Mouse (Mus musculus): ENCODE measurements at regions not wholly inside any gene's neighbourhood (a gene's known extent, or its start where the extent isn't known, plus 50 kb on each side); places are given as distances from the start of the nearest gene placed in this dataset.

DNA sequence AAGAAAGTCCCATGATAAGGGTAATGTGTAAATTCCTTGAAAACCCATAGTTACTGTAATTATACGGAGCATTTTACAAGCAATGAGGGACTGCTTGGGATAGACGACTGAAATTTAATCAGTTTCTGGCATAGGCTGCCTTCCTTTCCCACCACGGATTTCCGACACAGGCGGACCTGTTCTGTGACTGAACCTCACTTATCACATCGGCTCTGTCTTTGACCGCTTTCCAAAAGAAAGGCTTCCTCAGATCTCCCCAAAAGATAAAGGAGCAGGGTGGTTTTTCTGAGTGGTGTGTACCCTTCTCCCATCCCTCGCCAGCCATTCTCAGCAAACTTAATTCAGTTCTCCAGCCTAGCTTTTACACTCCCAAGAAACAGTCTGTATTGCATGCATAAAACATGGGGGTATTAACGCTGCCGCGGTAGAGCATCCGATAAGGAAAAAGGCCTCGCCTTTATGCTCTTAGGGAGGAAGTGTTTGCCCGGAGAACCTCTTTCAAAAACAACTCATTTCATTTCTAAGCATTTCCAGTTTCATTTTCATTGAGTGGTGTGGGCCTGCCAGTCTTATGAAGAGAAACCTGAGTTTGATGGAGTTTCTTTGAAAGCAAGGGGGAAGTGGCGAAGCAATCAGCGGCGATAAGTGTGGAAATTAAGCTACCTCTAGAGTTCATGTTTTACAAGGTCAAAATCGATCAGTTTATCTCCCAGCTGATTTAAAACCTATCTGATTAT lies 435.8 kb upstream of the Adgrl2 start:
- DNase-seq (ENCODE audit: low spot score), result peak; percentile 7

DNA sequence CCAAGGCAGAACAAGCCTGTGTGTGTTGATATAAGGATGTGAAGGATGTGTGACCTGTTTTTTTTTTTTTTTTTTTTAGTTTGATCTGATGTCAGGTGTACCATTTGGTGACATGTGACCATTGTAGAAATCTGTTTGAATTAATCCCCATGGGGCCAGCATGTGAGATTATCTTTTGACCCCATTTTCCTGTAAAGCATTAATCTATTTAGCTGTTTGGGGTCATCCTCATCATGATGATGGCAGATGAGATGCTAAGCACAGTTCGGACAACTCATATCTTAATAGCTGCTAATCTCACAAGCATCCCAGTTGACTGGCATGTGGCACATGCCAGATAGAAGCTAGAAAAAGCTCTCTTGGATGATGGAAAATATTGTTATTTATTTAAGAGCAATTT lies 434.0 kb upstream of the Adgrl2 start:
- DNase-seq (ENCODE audit: low spot score), result no peak

- no peak for DNase-seq (ENCODE audit: low spot score)
These were observed 433.1 kb upstream of the Adgrl2 start for GRCm38 (mm10) chr3:149423491-149423890.

DNA sequence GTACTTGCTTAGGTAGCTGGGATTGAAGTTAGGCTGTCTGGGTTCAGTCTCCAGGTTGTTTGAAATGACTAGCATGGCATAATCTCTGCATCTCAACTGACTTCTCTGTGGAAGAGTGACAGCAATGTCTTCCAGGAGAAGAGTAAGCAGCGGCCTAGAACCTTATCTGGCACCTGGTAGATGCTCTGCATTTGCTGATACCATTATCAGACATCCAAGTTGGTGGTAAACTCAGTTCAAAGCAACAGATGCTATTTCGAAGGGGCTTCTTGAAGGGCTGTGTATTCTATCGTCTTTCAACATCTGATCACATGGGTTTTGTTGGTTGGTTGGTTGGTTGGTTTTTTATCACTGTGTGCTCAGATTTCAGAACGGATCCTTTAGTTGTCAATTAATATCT lies 424.7 kb upstream of the Adgrl2 start:
- DNase-seq (ENCODE audit: low spot score), result no peak

- DNase-seq (ENCODE audit: low spot score), result no peak
These were observed 422.8 kb upstream of the Adgrl2 start for GRCm38 (mm10) chr3:149413114-149413513.

DNA sequence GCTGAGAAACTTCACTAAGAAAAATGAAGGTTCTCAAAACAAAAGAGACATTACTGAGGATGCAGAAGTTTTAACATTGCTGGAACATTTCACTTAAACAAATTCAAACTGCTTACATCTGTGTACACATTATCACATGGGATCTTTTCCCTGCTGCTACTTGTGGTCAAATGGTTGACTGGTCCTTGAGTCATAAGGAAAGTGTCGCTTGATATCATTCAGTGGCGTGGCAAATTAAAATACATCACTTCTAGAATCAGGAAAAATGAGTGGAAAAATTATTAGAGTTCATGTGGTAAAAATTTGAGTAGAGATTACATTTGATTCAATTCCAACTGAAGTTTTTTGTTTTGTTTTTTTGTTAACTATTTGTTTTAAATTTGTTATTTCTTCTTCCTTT lies 420.2 kb upstream of the Adgrl2 start:
- DNase-seq (ENCODE audit: low spot score), result no peak

- DNase-seq (ENCODE audit: low spot score), result no peak
These were observed 418.5 kb upstream of the Adgrl2 start for GRCm38 (mm10) chr3:149408858-149409257.

DNA sequence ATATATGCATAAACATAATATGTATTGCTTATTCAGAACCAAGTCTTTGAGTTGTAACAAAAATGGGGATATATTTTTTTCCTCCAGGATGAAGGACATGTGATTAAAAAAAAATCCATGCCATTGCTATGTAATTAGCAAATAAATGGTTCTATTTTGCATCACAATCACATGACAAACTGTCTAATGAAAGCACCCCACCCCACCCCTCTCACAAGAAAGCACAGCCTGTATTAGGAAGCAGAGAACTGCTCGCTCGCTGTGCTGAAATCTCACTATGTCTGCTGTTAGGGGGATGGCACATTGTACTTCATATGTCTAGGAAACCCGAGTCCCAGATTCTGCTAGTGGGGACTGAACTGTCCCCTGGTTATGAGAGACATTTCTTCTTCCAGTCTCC lies 415.5 kb upstream of the Adgrl2 start:
- no peak for DNase-seq (ENCODE audit: low spot score)

DNA sequence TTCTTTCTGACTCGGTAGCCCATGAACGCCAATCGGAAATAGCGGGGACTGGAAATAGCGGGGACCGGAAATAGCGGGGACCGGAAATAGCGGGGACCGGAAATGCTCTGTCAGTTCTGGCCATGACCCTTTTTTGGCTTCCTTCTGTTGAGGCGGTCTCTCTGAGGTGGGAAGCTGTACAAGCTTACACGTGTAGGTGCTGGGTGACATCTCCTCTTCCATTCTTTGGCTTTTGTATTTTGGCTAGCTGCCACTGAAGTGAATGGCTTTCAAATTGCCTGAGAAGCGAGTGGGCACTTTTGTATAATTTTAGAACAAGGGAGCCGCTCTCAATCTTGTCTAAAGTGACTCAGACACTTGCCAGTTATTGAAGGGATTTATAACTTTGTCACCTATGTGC lies 414.3 kb upstream of the Adgrl2 start:
- no peak for DNase-seq (ENCODE audit: low spot score)

DNA sequence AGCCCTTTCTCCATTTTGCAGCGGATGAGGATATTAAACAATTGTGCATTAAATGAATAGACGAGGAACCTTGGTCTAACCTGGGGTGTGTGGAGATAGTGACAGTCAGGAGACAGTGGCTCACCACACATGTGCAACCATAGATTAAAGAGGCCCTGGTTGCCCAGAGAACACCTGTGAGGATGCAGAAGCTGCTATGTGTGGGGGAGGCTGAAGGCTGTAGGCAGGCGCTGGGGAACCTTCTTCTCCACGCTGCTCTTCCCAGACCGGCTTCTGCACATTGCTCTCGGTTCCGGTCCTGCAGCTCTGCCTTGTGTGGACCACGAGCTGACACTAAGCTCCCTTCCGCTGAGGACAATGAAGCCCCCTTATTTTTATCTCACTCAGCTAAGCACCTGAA lies 412.1 kb upstream of the Adgrl2 start:
- no peak for DNase-seq (ENCODE audit: low spot score)

GRCm38 (mm10) chr3:149395082-149395481 lies 404.7 kb upstream of the Adgrl2 start:
- DNase-seq (ENCODE audit: low spot score), result no peak

DNA sequence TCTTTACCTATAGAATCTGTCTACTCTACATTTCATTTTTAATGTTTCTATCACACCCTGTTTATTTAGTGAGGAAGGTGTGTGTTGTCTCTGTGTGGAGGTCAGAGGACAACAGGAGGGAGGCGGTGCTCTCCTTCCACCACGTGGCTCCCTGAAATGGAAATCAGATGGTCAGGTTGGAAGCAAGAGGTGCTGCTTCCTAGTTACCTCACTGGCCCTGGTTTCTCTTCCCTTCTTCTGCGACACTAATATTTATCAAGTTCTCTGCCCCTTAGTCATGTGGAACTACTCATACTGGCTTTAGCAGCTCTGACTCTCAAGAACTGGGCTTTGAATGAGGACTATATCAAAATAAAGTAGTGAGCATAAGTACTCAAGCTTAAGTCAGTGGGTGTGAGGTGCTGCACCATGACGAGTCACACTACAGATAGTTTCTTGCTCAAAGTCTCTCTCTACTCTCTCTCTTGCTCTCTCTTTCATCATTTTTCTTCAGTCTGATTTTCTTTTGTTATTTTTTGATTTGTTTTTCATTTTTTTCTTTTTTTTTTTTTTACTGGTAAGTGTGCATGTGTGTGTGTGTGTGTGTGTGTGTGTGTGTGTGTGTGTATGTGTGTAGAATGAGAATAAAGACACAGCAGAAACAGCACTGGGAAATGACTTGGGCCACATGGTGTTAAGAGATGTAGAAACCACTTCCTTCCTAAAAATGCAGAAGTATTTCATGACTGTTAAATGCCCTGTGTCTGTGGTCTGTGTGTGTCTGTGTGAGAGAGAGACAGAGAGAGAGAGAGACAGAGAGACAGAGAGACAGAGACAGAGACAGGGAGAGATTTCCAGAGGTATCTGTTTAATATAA lies 403.2 kb upstream of the Adgrl2 start:
- peak; percentile 11 for DNase-seq (ENCODE audit: low spot score)

- no peak for DNase-seq (ENCODE audit: low spot score)
These were observed 401.8 kb upstream of the Adgrl2 start for GRCm38 (mm10) chr3:149392164-149392563.

DNA sequence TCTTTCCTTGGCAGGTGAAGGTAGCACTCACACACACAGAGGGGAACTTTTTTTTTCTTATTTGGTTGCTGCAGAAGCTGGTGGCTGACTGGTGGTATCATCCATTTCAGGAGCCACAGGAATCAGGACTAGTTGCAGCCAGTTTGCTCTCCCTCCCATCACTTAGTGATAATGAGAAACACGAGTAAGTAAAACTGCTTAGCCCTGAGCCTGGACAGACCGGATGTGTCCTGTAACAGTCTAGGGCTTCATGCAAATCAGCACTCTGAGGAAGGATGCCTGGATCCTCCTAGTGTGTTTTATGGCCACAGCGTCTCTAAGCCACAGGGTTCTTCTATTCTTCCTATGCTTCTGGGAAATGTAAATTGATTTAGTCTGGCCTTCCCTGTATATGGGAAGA lies 397.2 kb upstream of the Adgrl2 start:
- DNase-seq (ENCODE audit: low spot score), result no peak

DNA sequence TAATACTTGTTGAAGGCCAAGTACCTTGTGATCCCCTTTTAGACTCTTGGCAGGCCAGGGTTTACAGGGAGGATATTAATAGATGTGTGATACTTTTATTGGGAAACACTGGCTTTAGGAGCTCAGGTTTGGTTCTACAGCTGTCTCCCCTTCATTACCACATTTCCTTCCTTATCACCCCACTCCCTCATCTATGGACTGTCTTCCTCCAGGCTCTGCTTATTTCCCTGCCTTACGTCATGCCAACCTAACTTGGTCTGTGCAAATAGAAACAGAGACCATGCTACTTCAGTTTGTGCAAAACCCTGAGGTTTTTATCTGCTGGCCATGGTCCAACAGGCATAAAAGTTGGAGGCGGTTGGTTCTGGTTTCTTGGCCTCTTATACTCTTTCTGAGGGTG lies 395.7 kb upstream of the Adgrl2 start:
- no peak for DNase-seq (ENCODE audit: low spot score)

GRCm38 (mm10) chr3:149385336-149385735 lies 395.0 kb upstream of the Adgrl2 start:
- DNase-seq (ENCODE audit: low spot score), result no peak

DNA sequence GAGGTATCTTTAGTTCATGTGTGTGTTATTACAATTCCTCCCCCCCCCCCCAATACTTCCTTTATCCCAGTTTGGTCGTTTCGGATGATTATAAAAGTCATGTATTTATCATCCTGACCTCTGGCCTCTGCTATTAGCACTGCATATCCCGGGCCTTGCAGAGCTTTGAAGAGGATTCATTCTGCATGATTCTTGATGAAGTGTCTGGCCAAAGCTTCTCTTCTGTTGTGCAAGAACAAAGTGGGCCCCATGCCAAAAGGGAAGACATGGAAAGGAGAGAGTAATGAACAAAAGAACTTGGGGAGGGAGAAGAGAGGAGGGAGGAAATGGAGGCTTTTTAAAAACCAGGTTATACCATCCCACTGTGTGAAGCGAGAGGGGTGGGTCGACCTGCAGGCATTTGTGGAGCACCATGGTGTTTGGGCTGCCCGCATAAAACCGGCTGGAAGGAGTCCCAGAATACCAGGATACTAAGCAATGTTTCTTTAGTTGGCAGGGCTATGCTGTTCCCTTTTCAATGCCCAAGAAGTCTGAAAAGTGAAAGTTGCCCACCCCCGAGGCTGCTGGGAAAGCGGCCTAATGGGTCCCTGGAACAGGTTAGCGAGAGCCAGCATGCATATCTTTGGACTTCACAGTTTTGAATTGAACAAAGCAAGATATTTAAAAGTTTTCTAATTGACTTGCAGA lies 391.3 kb upstream of the Adgrl2 start:
- no peak for DNase-seq (ENCODE audit: low spot score)

DNA sequence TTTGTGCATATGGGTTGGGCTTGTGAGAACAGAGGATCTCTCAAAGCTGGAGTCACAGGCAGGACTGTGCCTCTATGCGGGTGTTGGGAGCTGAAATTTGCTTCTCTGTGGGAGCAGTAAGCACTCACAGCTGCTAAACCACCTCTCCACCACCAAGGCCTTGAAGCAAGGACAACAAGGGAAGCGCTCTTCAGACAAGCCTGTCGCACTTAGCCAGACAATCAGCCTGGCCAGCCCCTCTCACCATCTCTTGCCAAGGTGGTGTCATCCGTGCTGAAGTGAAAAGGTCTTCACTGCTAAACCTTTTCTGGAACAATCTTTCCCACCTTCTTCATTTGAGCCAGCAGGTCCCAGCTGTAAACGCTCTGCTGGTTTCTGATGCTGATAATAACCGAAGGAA lies 390.7 kb upstream of the Adgrl2 start:
- no peak for DNase-seq (ENCODE audit: low spot score)

DNA sequence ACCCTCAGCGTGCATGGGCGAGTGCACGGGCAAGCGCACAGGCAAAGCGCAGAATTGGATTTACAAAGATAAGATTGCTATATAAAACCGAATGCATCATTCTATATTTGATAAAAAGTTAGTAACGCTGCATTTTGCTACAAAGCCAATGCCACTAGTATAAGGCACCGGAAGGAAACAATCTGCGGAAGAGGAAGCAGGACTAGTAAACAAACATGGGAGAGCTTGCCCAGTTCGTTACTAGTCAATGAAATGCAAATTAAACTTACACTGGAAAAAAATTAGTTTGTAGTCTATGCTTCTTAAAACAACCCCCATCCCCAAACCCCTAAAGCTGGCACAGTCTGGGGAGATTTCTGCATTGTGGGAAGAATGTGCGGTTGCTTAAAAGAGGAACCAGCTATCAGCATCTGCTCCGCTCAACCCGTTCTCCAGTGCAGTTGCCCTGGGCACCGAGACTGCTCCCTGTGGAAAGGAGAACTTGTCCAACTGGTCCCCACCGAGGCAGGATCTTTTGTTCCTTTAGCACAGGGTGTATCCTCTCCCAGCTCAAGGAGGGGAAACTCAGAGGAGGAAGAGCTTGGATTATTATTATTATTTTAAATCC lies 389.6 kb upstream of the Adgrl2 start:
- no peak for DNase-seq (ENCODE audit: low spot score)

GRCm38 (mm10) chr3:149379249-149379865 lies 389.0 kb upstream of the Adgrl2 start:
- DNase-seq (ENCODE audit: low spot score), result no peak

DNA sequence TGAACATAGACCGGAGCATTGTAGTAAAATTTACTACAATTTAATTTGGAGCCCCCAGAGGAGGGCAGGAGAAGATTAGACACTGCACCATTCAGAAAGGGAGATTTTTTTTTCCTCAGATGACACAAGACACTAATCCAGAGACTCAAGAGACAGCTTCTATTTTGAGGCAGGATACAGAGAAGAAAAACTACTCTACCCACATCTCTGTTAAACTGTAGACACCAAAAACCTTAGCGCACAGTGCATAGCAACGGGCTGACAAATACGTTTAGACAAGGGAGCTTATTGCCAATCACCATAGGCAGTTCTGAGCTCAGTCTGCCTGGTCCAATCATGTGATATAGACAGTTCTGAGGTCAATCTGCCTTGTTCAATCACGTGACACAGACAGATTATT lies 381.1 kb upstream of the Adgrl2 start:
- DNase-seq (ENCODE audit: low spot score), result no peak
